Mouse (Mus musculus) thymus, postnatal 4 days (tissue): Measurements from ENCODE around the gene Gm21973.

ENCODE experiments used
- DNase-seq: peaks from one replicate; pipeline ENCODE4 v3.0.0; 2021

Gene Gm21973

DNA sequence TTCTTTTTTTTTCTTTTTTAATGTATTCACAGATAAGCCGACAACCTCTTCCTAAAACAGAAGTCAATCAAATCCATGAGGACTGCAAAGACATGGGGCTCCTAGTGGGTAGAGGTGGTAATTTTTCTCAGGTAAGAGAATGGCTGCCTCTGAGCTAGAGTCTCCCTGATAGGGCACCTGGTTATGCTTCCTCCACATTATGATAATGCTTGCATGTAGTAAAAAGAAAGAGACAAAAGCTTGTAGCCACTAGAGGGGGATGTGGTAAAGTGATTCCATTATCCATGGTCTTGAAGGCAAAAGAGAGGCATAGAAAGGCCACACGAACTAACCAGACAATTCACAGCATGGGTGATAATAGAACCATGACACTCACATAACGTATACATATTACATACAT is 75.2 kb downstream of the Gm21973 start:
- DNase-seq: no peak

DNA sequence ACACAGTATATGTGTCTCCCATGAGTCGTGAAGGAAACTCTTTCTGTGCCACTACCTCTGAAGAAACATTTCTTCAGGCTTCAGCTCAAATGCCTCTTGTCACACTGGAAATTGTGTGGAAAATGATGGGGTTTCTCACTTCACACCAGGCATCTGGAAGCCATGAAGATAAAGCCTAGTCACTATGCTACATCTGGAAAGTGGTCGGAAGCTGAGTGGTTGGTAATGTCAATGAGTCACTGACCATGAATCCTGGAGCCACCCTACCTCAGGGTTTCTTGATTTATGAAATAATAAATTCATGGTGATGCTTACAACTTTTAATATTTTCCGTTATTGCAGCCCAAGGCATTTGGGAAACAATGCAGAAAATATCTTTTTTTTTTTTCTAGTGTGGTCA is 84.7 kb downstream of the Gm21973 start:
- DNase-seq: no peak

DNA sequence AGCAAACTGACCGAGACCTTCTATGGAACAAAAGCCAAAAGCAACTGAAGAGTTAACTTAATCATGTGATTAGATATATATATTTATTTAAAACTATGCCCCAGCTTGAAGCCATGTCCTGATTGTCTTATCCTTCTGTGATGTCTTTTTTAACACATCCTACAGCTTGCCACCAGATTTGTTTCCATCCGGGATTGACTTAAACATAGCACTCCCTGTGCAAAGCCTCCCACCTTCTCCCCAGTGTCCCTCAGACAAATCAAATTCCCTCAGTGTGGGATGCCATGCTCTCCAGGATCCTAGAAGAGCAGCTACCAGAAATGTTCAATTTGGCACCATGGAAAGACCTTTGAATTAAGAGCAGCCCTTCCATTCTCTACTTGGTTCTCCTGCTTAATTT is 85.7 kb downstream of the Gm21973 start:
- no peak for DNase-seq

DNA sequence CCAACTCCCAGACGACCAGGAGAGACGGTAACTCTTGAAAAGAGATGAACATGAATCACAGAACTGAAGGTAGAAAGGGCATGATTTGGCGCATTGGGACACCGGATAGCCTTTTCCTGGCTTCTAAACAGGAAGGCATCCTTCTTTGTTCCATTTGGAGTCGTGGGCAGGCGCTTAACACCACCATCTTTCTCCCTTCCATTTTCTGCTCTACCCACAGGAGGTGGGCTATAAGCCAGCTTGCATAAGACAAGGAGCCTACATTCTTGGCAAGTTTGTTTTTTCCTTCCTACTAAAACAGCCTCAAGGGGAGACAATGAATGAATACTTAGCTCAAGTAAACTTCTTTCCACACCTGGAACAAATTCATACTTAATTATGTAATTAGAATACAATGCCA is 88.5 kb downstream of the Gm21973 start:
- no peak for DNase-seq

DNA sequence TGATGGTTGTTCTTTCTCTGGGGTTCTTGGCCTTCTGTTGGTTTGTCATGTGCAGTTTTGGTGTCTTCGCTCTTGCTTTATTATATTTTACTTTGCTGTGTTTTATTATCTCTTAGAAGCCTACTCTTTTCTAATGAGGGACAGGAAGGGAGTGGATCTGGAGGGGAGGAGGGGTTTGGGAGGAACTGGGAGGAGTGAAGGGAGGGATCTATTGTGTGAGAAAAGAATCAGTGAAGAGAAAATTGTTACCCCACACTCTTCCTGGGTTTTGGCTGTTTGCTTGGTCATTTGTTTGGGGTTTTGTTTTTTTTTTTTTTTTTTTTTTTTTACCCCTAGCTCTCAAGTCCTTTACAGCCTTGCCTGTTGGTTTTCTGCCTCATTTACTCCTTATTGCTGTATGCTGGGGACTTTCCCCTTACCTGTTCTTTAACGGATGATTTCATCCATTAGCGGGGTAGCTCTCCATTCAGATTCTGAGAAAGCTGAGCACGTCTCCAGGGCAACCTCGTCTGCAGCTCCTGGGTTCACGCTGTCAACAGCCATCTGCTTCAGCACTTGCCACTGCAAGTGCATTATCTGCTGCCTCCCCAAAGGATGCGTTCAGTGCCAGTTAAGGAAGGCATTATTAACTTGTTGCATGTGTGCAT is 96.1 kb downstream of the Gm21973 start:
- no peak for DNase-seq

DNA sequence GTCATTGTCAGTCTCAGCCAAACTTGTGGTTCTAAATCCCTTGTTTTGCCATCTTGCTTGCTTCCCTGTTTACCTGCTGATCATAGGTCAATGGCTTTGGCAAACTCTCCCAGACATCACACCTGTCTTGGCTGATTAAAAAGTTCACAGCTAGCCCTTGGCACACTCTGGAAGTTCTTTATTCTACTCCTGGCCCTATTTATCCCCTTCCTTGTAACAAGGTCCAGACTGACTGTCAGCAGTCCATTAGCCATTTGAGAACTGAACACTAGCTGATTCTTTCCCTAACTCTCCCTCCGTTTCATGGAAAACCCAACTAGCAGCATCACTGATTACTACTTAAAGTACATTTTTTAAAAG is 96.6 kb downstream of the Gm21973 start:
- no peak for DNase-seq
